Mouse (Mus musculus) hindbrain, embryonic 12.5 days (tissue): Measurements from ENCODE around the gene Ppp1cc. TPM values are rescaled to one million over a fixed set of nuclear protein-coding genes. Genes with fewer than 3 reads are reported as not detected.
"Not testable (repeated sequence)": the region's sequence is repeated elsewhere in the genome, so short reads cannot be mapped to it uniquely, and the experiment has no call there.

ENCODE experiments used
- ATAC-seq: fragments of 200-750 bp; cut with Nextera tagmentation; 2 replicates; pipeline ENCODE4 v1.8.0; 2017; ENCODE audit warnings: moderate TSS enrichment; ENCODE audit not compliant: low FRiP score
- H3K27ac ChIP-seq: fragments of 300-500 bp; sonication (generic); 2 replicates; pipeline ENCODE4 v1.5.1; 2016; ENCODE audit warnings: mild to moderate bottlenecking
- H3K27me3 ChIP-seq: fragments of 300-500 bp; sonication (generic); 2 replicates; pipeline ENCODE4 v1.6.1; 2016; ENCODE audit warnings: mild to moderate bottlenecking
- H3K36me3 ChIP-seq: fragments of 300-500 bp; sonication (generic); 2 replicates; pipeline ENCODE4 v1.6.1; 2016; ENCODE audit warnings: mild to moderate bottlenecking
- H3K4me1 ChIP-seq: fragments of 300-500 bp; sonication (generic); 2 replicates; pipeline ENCODE4 v1.6.1; 2016
- H3K4me2 ChIP-seq: fragments of 300-500 bp; sonication (generic); replicated peaks from 2 replicates; pipeline ENCODE4 v1.6.1; 2016; ENCODE audit warnings: mild to moderate bottlenecking
- H3K4me3 ChIP-seq: fragments of 300-500 bp; sonication (generic); 2 replicates; pipeline ENCODE4 v1.5.1; 2016; ENCODE audit warnings: mild to moderate bottlenecking
- H3K9ac ChIP-seq: fragments of 300-500 bp; sonication (generic); 2 replicates; pipeline ENCODE4 v1.6.1; 2016; ENCODE audit warnings: mild to moderate bottlenecking, moderate library complexity
- H3K9me3 ChIP-seq: fragments of 300-500 bp; sonication (generic); replicated peaks from 2 replicates; pipeline ENCODE4 v1.6.1; 2016; ENCODE audit warnings: mild to moderate bottlenecking
- WGBS: fragments of 180-500 bp; shearing (Covaris S2); methylation state at CpG from one replicate; pipeline ENCODE4 v1.1.7; 2016; 5-methylcytosine and 5-hydroxymethylcytosine counted together
- polyA plus RNA-seq: library from polyadenylated mRNA; unstranded; fragments of >200 nt; fragmentation: Nextera tagmentation; extraction: Ambion mirVana; gene quantifications from 2 replicates; pipeline ENCODE4 v1.2.1, GENCODE M21; 2016

The Ppp1cc gene
- polyA plus RNA-seq, 1 experiment from 2014 or later = 293 TPM

GRCm38 (mm10) chr5:122184283-122184806, 26.3 kb downstream of the Ppp1cc start:
- Histone ChIP-seq H3K4me1 (no peaks in the 10 kb centered on the region), H3K36me3 (0 out of 2 replicates have a peak, but pooled peaks cover 5% of the 10 kb centered on the region), H3K9ac (no peak overlapping the region), H3K9me3 (no peaks in the 10 kb centered on the region), H3K27ac (no peak overlapping the region), H3K27me3 (no peaks in the 10 kb centered on the region), H3K4me2 (no peak overlapping the region), H3K4me3 (no peak overlapping the region)
- WGBS = 89% methylated on average over 7 of the region's 7 CpGs
- ATAC-seq = no peak

- not testable (repeated sequence) for H3K4me1 ChIP-seq, H3K36me3 ChIP-seq, H3K27ac ChIP-seq, H3K4me3 ChIP-seq, H3K9ac ChIP-seq, ATAC-seq, H3K9me3 ChIP-seq, H3K4me2 ChIP-seq, H3K27me3 ChIP-seq
- 96% methylated on average over 6 of the region's 6 CpGs for WGBS
These were observed 26.8 kb downstream of the Ppp1cc start for GRCm38 (mm10) chr5:122184858-122185257.

- ATAC-seq = no peak
- 69% methylated on average over 3 of the region's 3 CpGs for WGBS
- H3K9me3 ChIP-seq = no peaks in the 10 kb centered on the region
- no peaks in the 10 kb centered on the region for H3K4me1 ChIP-seq
- no peak overlapping the region for H3K27ac ChIP-seq
- H3K4me2 ChIP-seq = no peak overlapping the region
- H3K9ac ChIP-seq = no peak overlapping the region
- H3K36me3 ChIP-seq = no peaks in the 10 kb centered on the region
- H3K27me3 ChIP-seq = no peaks in the 10 kb centered on the region
- H3K4me3 ChIP-seq = no peak overlapping the region
These were observed 31.0 kb downstream of the Ppp1cc start for GRCm38 (mm10) chr5:122189115-122189514.

DNA sequence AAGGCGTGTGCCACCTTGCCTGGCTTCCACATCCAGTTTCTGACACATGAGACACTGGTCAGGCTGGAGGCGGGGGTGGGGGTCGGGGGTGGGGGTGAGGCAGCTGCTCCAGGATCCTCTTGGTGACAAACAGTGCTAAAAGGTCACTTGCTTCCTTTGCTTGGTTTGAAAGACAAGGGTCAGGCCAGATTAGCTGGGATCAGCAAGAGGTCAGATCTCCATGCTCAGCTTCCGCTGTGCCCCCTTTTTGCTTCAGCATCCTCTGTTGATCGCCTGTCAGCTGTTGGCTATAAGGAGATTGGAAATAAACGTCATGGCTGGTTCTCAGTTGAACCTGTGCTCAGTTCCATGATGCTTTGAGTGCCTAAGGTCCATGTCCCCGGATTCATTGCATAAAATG, 32.4 kb downstream of the Ppp1cc start:
- Histone ChIP-seq H3K4me1 (no peaks in the 10 kb centered on the region), H3K9me3 (no peaks in the 10 kb centered on the region), H3K27ac (no peak overlapping the region), H3K4me3 (no peak overlapping the region), H3K36me3 (no peaks in the 10 kb centered on the region), H3K9ac (no peak overlapping the region), H3K4me2 (no peak overlapping the region), H3K27me3 (no peaks in the 10 kb centered on the region)
- 43% methylated on average over 7 of the region's 7 CpGs for WGBS
- ATAC-seq = no peak

GRCm38 (mm10) chr5:122191269-122192063, 33.4 kb downstream of the Ppp1cc start:
- ATAC-seq = no peak
- Histone ChIP-seq H3K4me1 (no peaks in the 10 kb centered on the region), H3K4me3 (no peak overlapping the region), H3K9ac (no peak overlapping the region), H3K4me2 (no peak overlapping the region), H3K36me3 (no peaks in the 10 kb centered on the region), H3K27ac (no peak overlapping the region), H3K27me3 (no peaks in the 10 kb centered on the region), H3K9me3 (no peaks in the 10 kb centered on the region)
- WGBS = 75% methylated on average over 12 of the region's 12 CpGs

- ATAC-seq = no peak
- H3K27ac ChIP-seq = no peak overlapping the region
- no peak overlapping the region for H3K4me2 ChIP-seq
- no peaks in the 10 kb centered on the region for H3K27me3 ChIP-seq
- WGBS = 45% methylated on average over 3 of the region's 4 CpGs
- H3K4me1 ChIP-seq = no peaks in the 10 kb centered on the region
- no peaks in the 10 kb centered on the region for H3K36me3 ChIP-seq
- H3K4me3 ChIP-seq = no peak overlapping the region
- H3K9ac ChIP-seq = no peak overlapping the region
- H3K9me3 ChIP-seq = no peaks in the 10 kb centered on the region
These were observed 34.3 kb downstream of the Ppp1cc start for GRCm38 (mm10) chr5:122192347-122192746.

- Histone ChIP-seq H3K27ac (no peak overlapping the region), H3K4me1 (no peaks in the 10 kb centered on the region), H3K27me3 (no peaks in the 10 kb centered on the region), H3K9me3 (no peaks in the 10 kb centered on the region; the same call in 1 of the 2 replicates), H3K4me2 (no peak overlapping the region), H3K9ac (no peak overlapping the region), H3K36me3 (no peaks in the 10 kb centered on the region), H3K4me3 (no peak overlapping the region)
- no peak for ATAC-seq
- WGBS = 91% methylated on average over 4 of the region's 4 CpGs
These were observed 42.8 kb downstream of the Ppp1cc start for GRCm38 (mm10) chr5:122200872-122201271.

DNA sequence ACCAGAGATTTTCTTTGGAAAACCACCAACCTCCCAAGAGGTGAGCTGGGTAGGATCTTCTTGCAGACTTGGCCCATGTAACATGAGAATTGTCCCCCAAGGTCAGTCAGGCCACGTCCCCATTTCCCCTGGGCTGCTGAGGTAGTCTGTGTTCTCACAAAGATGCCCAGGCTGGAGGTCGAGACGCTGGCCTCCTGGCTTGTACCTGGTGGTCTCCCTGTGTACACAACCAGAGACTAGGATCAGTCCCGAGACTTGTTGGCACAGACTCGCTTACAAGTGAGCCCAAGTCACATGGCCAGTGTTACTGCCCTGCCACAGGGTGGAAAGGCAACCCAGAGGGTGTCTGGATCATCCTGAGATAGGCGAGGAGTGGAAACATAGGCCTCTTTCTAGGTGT, 43.8 kb downstream of the Ppp1cc start:
- Histone ChIP-seq H3K4me2 (no peak overlapping the region), H3K4me3 (no peak overlapping the region), H3K4me1 (no peaks in the 10 kb centered on the region), H3K9ac (no peak overlapping the region), H3K27me3 (no peaks in the 10 kb centered on the region), H3K9me3 (no peaks in the 10 kb centered on the region; the same call in 1 of the 2 replicates), H3K27ac (no peak overlapping the region), H3K36me3 (no peaks in the 10 kb centered on the region)
- no peak for ATAC-seq
- 89% methylated on average over 6 of the region's 6 CpGs for WGBS

DNA sequence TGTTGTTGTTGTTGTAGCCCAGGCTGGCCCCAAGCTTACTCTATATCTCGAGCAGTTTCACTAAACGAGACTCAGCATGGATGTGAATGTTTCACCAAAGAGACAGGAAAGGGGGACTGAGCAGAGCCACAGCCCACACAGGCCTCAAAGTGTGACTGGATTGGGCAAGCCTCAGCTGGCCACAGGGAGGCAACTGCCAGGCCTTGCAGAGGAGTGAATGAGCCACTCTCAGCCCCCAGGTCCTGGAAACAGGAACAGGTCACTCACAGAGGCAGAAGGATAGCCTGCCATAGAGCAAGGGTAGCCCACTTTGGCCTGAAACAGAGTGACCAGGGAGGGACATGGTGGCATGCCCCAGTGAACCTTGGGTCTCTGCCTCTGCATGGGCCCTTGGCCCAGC, 46.1 kb downstream of the Ppp1cc start:
- no peak overlapping the region for H3K27ac ChIP-seq
- H3K9me3 ChIP-seq = peaks cover 4% of the 10 kb centered on the region; the same call in 1 of the 2 replicates
- 83% methylated on average over 2 of the region's 2 CpGs for WGBS
- no peaks in the 10 kb centered on the region for H3K27me3 ChIP-seq
- peaks cover 3% of the 10 kb centered on the region for H3K4me1 ChIP-seq
- ATAC-seq = no peak
- H3K36me3 ChIP-seq = no peaks in the 10 kb centered on the region
- H3K4me3 ChIP-seq = no peak overlapping the region
- no peak overlapping the region for H3K4me2 ChIP-seq
- no peak overlapping the region for H3K9ac ChIP-seq

- no peak within 1 kb of the TSS for H3K27ac ChIP-seq
- no peaks in the 10 kb centered on the region for H3K27me3 ChIP-seq
- ATAC-seq = no peak
- no peak within 1 kb of the TSS for H3K9ac ChIP-seq
- WGBS = 84% methylated on average over 4 of the region's 4 CpGs
- no peak within 1 kb of the TSS for H3K4me3 ChIP-seq
- no peaks in the 10 kb centered on the region for H3K36me3 ChIP-seq
- peaks cover 14% of the 10 kb centered on the region for H3K4me1 ChIP-seq
- H3K4me2 ChIP-seq = no peak within 1 kb of the TSS
- 0 out of 2 replicates have a peak, but pooled peaks cover 4% of the 10 kb centered on the region for H3K9me3 ChIP-seq
These were observed 48.4 kb downstream of the Ppp1cc start, which contains the start of gene Hvcn1 for GRCm38 (mm10) chr5:122206475-122206874. TSS of gene Hvcn1 (plus strand) at chr5:122206804.

GRCm38 (mm10) chr5:122208909-122209308, 50.8 kb downstream of the Ppp1cc start:
- Histone ChIP-seq H3K4me2 (peak overlapping the region; percentile 52), H3K36me3 (no peaks in the 10 kb centered on the region)
- no peak for ATAC-seq

GRCm38 (mm10) chr5:122209591-122210368, 51.7 kb downstream of the Ppp1cc start:
- 0 out of 2 replicates have a peak, but pooled peaks have one; percentile 35 for ATAC-seq
- 5% methylated on average over 20 of the region's 21 CpGs for WGBS
- no peaks in the 10 kb centered on the region for H3K36me3 ChIP-seq
- H3K9ac ChIP-seq = peak overlapping the region; percentile 47; the same call in 1 of the 2 replicates
- peak overlapping the region; percentile 26; the same call in 1 of the 2 replicates for H3K27ac ChIP-seq
- H3K4me2 ChIP-seq = peak overlapping the region; percentile 52
- 0 out of 2 replicates have a peak, but pooled peaks cover 4% of the 10 kb centered on the region for H3K9me3 ChIP-seq
- peaks cover 14% of the 10 kb centered on the region for H3K4me1 ChIP-seq
- peak overlapping the region; percentile 22 for H3K4me3 ChIP-seq
- H3K27me3 ChIP-seq = no peaks in the 10 kb centered on the region

More at GRCm38 (mm10) chr5:122208909-122209308, 50.8 kb downstream of the Ppp1cc start:
- Histone ChIP-seq H3K9ac (no peak overlapping the region), H3K27ac (no peak overlapping the region), H3K9me3 (0 out of 2 replicates have a peak, but pooled peaks cover 4% of the 10 kb centered on the region), H3K27me3 (no peaks in the 10 kb centered on the region), H3K4me1 (peaks cover 14% of the 10 kb centered on the region), H3K4me3 (no peak overlapping the region)
- WGBS = 52% methylated on average over 6 of the region's 6 CpGs
